Mouse (Mus musculus) stomach, postnatal 0 days (tissue): Measurements from ENCODE around the gene Btc. TPM values are rescaled to one million over a fixed set of nuclear protein-coding genes. Genes with fewer than 3 reads are reported as not detected.
A peak's percentile ranks its signal among the peaks of the same experiment; 100 is the strongest.

ENCODE experiments used
- ATAC-seq: fragments of 200-750 bp; cut with Nextera tagmentation; 2 replicates; pipeline ENCODE4 v1.8.0; 2017; ENCODE audit not compliant: low FRiP score, low TSS enrichment
- DNase-seq: peaks from one replicate; pipeline ENCODE4 v3.0.0-alpha.2; 2016; ENCODE audit warnings: low spot score
- H3K27ac ChIP-seq: fragments of 300-500 bp; sonication (generic); replicated peaks from 2 replicates; pipeline ENCODE4 v1.5.1; 2014; ENCODE audit warnings: mild to moderate bottlenecking, control low read depth
- H3K27me3 ChIP-seq: fragments of 300-500 bp; sonication (generic); 2 replicates; pipeline ENCODE4 v1.6.1; 2014; ENCODE audit warnings: low read length; ENCODE audit not compliant: control insufficient read depth, insufficient read depth
- H3K36me3 ChIP-seq: fragments of 300-500 bp; sonication (generic); 2 replicates; pipeline ENCODE4 v1.6.1; 2014; ENCODE audit warnings: low read length, mixed read lengths; ENCODE audit not compliant: control insufficient read depth, insufficient read depth
- H3K4me1 ChIP-seq: fragments of 300-500 bp; sonication (generic); replicated peaks from 2 replicates; pipeline ENCODE4 v1.6.1; 2014; ENCODE audit warnings: antibody characterized with exemption; ENCODE audit not compliant: control insufficient read depth, insufficient read depth
- H3K4me2 ChIP-seq: fragments of 300-500 bp; sonication (generic); replicated peaks from 2 replicates; pipeline ENCODE4 v1.6.1; 2014; ENCODE audit warnings: low read depth, mild to moderate bottlenecking, control low read depth, moderate library complexity
- H3K4me3 ChIP-seq: fragments of 300-500 bp; sonication (generic); 2 replicates; pipeline ENCODE4 v1.5.1; 2014; ENCODE audit warnings: low read depth, low read length, control low read depth
- H3K9ac ChIP-seq: fragments of 300-500 bp; sonication (generic); 2 replicates; pipeline ENCODE4 v1.6.1; 2014; ENCODE audit warnings: mild to moderate bottlenecking, low read length, control low read depth, mixed read lengths
- H3K9me3 ChIP-seq: fragments of 300-500 bp; sonication (generic); 2 replicates; pipeline ENCODE4 v1.6.1; 2016; ENCODE audit warnings: low read length; ENCODE audit not compliant: control insufficient read depth
- CTCF ChIP-seq: IDR thresholded peaks from 2 replicates; pipeline ENCODE4 v1.5.1; 2016; ENCODE audit warnings: antibody characterized with exemption, low read depth, mild to moderate bottlenecking, moderate library complexity
- EP300 ChIP-seq: optimal IDR thresholded peaks from 2 replicates; pipeline ENCODE3; 2016; ENCODE audit warnings: antibody characterized with exemption
- WGBS: fragments of 180-500 bp; shearing (Covaris S2); extraction: QIAGEN DNeasy Blood & Tissue Kit; methylation state at CpG from one replicate; pipeline ENCODE4 v1.1.7; 2014; 5-methylcytosine and 5-hydroxymethylcytosine counted together
- polyA plus RNA-seq: library from polyadenylated mRNA; unstranded; fragments of >200 nt; fragmentation: Nextera tagmentation; extraction: Ambion mirVana; gene quantifications from 2 replicates; pipeline ENCODE4 v1.2.1, GENCODE M21; 2015

The Btc gene
- polyA plus RNA-seq, 1 experiment from 2014 or later: 16.5 TPM

GRCm38 (mm10) chr5:91334227-91334626, 68.6 kb downstream of the Btc start:
- Histone ChIP-seq H3K27ac (no peak overlapping the region), H3K9ac (no peak overlapping the region), H3K4me3 (no peak overlapping the region), H3K27me3 (no peaks in the 10 kb centered on the region), H3K4me1 (no peaks in the 10 kb centered on the region), H3K9me3 (no peaks in the 10 kb centered on the region), H3K4me2 (no peak overlapping the region), H3K36me3 (no peaks in the 10 kb centered on the region)
- DNase-seq (no peak), ATAC-seq (no peak)
- TF ChIP-seq CTCF: no peak
- no peak for TF ChIP-seq EP300
- WGBS: 61% methylated on average over 4 of the region's 4 CpGs

GRCm38 (mm10) chr5:91332079-91332865, 70.5 kb downstream of the Btc start:
- H3K4me3 ChIP-seq: no peak overlapping the region
- H3K4me2 ChIP-seq: no peak overlapping the region
- WGBS: 34% methylated on average over 4 of the region's 4 CpGs
- 0 out of 2 replicates have a peak overlapping the region, but pooled peaks have one; percentile 41 for H3K27ac ChIP-seq
- H3K36me3 ChIP-seq: no peaks in the 10 kb centered on the region
- TF ChIP-seq EP300: no peak
- TF ChIP-seq CTCF: no peak
- peak; percentile 23 for DNase-seq
- H3K9ac ChIP-seq: no peak overlapping the region
- H3K9me3 ChIP-seq: no peaks in the 10 kb centered on the region
- peak; percentile 67; the same call in 1 of the 2 replicates for ATAC-seq
- H3K27me3 ChIP-seq: no peaks in the 10 kb centered on the region
- H3K4me1 ChIP-seq: no peaks in the 10 kb centered on the region

GRCm38 (mm10) chr5:91321840-91322239, 81.0 kb downstream of the Btc start:
- no peak overlapping the region for H3K27ac ChIP-seq
- no peaks in the 10 kb centered on the region for H3K27me3 ChIP-seq
- no peak for ATAC-seq
- no peaks in the 10 kb centered on the region for H3K9me3 ChIP-seq
- DNase-seq: no peak
- TF ChIP-seq EP300: no peak
- no peak for TF ChIP-seq CTCF
- 58% methylated on average over 1 of the region's 1 CpGs for WGBS
- H3K9ac ChIP-seq: no peak overlapping the region
- H3K4me2 ChIP-seq: no peak overlapping the region
- no peaks in the 10 kb centered on the region for H3K36me3 ChIP-seq
- H3K4me3 ChIP-seq: no peak overlapping the region
- no peaks in the 10 kb centered on the region for H3K4me1 ChIP-seq

- no peaks in the 10 kb centered on the region for H3K36me3 ChIP-seq
Measured at GRCm38 (mm10) chr5:91320348-91320747, 82.4 kb downstream of the Btc start.

DNA sequence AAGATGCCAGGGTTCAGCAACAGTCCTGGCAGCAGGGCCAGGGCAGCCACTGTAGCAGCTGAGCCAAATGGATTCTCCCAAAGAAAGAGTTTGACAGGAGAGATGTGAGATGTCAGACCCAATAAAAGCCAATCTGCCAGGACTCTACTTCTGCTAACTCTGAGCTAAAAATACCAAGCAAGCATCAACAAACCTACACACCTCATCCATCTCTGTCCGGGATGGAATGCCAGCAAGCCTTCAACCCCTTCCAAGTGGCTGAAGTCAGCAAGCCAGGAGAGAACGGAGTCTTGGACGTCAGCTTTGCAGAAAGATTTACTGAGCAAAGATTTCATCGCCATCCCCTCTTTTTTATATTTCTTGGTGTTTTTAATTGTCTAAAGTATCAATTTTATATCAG, 88.8 kb downstream of the Btc start:
- H3K4me1 ChIP-seq: no peaks in the 10 kb centered on the region
- H3K4me2 ChIP-seq: no peak overlapping the region
- ATAC-seq (peak; percentile 35; the same call in 1 of the 2 replicates), DNase-seq (no peak)
- H3K27me3 ChIP-seq: no peaks in the 10 kb centered on the region
- TF ChIP-seq CTCF (no peak), EP300 (no peak)
- 45% methylated on average over 4 of the region's 4 CpGs for WGBS
- no peaks in the 10 kb centered on the region for H3K9me3 ChIP-seq
- H3K27ac ChIP-seq: no peak overlapping the region
- H3K36me3 ChIP-seq: no peaks in the 10 kb centered on the region
- H3K9ac ChIP-seq: no peak overlapping the region
- H3K4me3 ChIP-seq: no peak overlapping the region

More at GRCm38 (mm10) chr5:91320348-91320747, 82.4 kb downstream of the Btc start:
- Histone ChIP-seq H3K9ac (no peak overlapping the region), H3K4me3 (no peak overlapping the region), H3K27ac (no peak overlapping the region), H3K27me3 (no peaks in the 10 kb centered on the region), H3K4me2 (no peak overlapping the region), H3K4me1 (no peaks in the 10 kb centered on the region), H3K9me3 (no peaks in the 10 kb centered on the region)
- ATAC-seq: peak; percentile 64; the same call in 1 of the 2 replicates
- TF ChIP-seq CTCF: no peak
- TF ChIP-seq EP300: no peak
- no peak for DNase-seq
- WGBS: 76% methylated on average over 4 of the region's 4 CpGs

DNA sequence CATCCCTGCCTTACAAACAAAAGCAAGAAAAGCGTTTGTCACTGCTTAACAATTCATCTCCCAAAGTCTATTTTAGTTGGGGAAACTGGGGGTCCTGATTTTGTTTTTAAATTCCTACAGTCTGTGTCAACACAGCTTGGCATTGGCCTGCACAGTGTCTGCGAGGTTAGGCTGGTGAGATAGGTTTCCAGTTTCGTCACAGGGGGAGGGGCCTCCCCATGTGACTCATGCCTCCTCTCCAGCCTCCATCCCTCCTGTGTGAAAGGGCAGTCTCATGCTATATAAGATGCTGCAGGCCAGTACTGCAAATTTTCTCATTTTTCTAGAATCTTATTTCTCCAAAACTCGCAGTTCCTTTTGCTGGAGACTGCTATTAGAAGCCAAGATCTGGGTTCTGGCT, 91.0 kb downstream of the Btc start:
- H3K4me3 ChIP-seq: no peak overlapping the region
- H3K27ac ChIP-seq: no peak overlapping the region
- H3K9ac ChIP-seq: no peak overlapping the region
- H3K36me3 ChIP-seq: no peaks in the 10 kb centered on the region
- no peaks in the 10 kb centered on the region for H3K4me1 ChIP-seq
- H3K27me3 ChIP-seq: no peaks in the 10 kb centered on the region
- TF ChIP-seq CTCF (no peak), EP300 (no peak)
- no peak overlapping the region for H3K4me2 ChIP-seq
- no peaks in the 10 kb centered on the region for H3K9me3 ChIP-seq
- DNase-seq (no peak), ATAC-seq (peak; percentile 71; the same call in 1 of the 2 replicates)
- WGBS: 26% methylated on average over 4 of the region's 4 CpGs
